Mouse (Mus musculus): Measurements from ENCODE around the gene Snd1. TPM values are rescaled to one million over a fixed set of nuclear protein-coding genes. Genes with fewer than 3 reads are reported as not detected.

The Snd1 gene
- polyA plus RNA-seq, 1 experiment from 2014 or later: 120 TPM

DNA sequence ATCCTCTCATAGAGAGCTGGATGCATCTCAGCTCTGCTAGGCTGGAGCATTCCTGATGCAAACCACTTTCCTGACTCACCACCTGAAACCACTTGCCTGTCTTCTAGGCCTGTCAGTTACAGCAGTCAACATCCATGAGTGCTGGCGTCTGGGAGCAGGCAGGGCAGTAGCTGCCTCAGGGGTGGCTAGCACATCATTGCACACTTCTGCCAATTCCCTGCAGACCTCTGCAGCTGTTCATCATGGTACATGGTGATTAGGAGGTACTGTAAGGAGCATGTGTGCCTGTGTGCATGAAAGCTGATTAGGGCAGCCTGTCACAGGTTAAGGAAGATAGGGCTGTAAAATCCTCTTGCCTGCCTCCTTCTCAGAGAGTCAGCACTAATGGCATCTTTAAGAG, 153.5 kb downstream of the Snd1 start:
- H3K27ac ChIP-seq (replicated peaks; ENCODE audit: low read depth, low read length): no peak overlapping the region
- no peak for DNase-seq (ENCODE audit: low spot score)
- H3K9ac ChIP-seq (ENCODE audit: low read length): no peak overlapping the region
- 55% methylated on average over 1 of the region's 1 CpGs for WGBS
- ATAC-seq (ENCODE audit: insufficient number of reproducible peaks, low FRiP score, low TSS enrichment, low read depth): no peak
- H3K4me1 ChIP-seq (ENCODE audit: control insufficient read depth, insufficient read depth, low read length): no peaks in the 10 kb centered on the region
- no peak overlapping the region for H3K4me3 ChIP-seq (ENCODE audit: low read depth, low read length)
- H3K4me2 ChIP-seq (ENCODE audit: low read depth, severe bottlenecking): no peak overlapping the region
- no peaks in the 10 kb centered on the region for H3K9me3 ChIP-seq (ENCODE audit: control insufficient read depth, low read length)
- H3K27me3 ChIP-seq (ENCODE audit: control insufficient read depth, insufficient read depth, low read length): no peaks in the 10 kb centered on the region
- no peaks in the 10 kb centered on the region for H3K36me3 ChIP-seq (ENCODE audit: control insufficient read depth, insufficient read depth, low read length)

DNA sequence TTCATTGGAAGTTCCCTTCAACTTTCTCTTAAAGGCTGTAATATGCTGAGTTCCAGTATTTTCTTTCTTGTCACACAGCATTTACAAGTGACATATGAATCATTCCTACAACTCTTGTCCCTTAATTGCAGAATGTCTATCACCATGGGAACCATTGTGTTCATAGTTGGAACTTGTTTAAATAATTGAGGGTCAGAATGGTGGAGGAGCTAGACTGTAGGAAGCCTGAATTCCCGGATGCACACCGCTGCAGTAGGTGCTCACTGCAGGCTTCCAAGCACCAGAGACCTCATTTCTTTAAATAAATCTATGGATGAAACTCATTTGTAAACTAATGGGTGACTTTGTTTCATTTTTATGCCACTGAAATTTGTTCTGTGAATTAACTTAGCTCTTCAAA, 154.9 kb downstream of the Snd1 start:
- WGBS: 81% methylated on average over 2 of the region's 2 CpGs
- Histone ChIP-seq H3K27ac (replicated peaks; ENCODE audit: low read depth, low read length) (no peak overlapping the region), H3K9ac (ENCODE audit: low read length) (no peak overlapping the region), H3K27me3 (ENCODE audit: control insufficient read depth, insufficient read depth, low read length) (no peaks in the 10 kb centered on the region), H3K9me3 (ENCODE audit: control insufficient read depth, low read length) (no peaks in the 10 kb centered on the region), H3K4me2 (ENCODE audit: low read depth, severe bottlenecking) (no peak overlapping the region), H3K36me3 (ENCODE audit: control insufficient read depth, insufficient read depth, low read length) (no peaks in the 10 kb centered on the region), H3K4me3 (ENCODE audit: low read depth, low read length) (no peak overlapping the region), H3K4me1 (ENCODE audit: control insufficient read depth, insufficient read depth, low read length) (no peaks in the 10 kb centered on the region)
- DNase-seq (ENCODE audit: low spot score): no peak
- ATAC-seq (ENCODE audit: insufficient number of reproducible peaks, low FRiP score, low TSS enrichment, low read depth): no peak

DNA sequence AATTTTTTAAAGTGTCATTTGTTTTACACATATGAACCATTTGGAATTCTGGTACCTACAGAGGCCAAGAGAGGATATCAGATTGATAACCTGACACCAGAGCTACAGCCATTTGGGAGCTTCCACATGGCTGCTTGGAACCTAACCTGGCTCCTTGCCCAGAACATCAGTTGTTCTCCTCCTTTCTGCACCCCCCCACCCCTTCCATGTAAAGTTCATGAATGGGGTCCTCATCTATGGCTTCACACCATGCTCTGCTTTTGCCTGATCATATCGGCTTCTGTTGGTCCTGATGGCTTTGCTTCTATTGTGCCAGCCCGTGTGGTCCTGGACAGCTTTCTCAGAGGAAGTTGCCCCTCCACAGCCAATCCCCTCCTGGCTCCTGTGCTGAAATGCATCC, 156.0 kb downstream of the Snd1 start:
- Histone ChIP-seq H3K27me3 (ENCODE audit: control insufficient read depth, insufficient read depth, low read length) (no peaks in the 10 kb centered on the region), H3K9me3 (ENCODE audit: control insufficient read depth, low read length) (no peaks in the 10 kb centered on the region), H3K4me1 (ENCODE audit: control insufficient read depth, insufficient read depth, low read length) (no peaks in the 10 kb centered on the region), H3K36me3 (ENCODE audit: control insufficient read depth, insufficient read depth, low read length) (no peaks in the 10 kb centered on the region), H3K4me2 (ENCODE audit: low read depth, severe bottlenecking) (no peak overlapping the region), H3K4me3 (ENCODE audit: low read depth, low read length) (no peak overlapping the region), H3K27ac (replicated peaks; ENCODE audit: low read depth, low read length) (no peak overlapping the region), H3K9ac (ENCODE audit: low read length) (no peak overlapping the region)
- ATAC-seq (ENCODE audit: insufficient number of reproducible peaks, low FRiP score, low TSS enrichment, low read depth) (no peak), DNase-seq (ENCODE audit: low spot score) (no peak)
- WGBS: 92% methylated on average over 2 of the region's 2 CpGs

DNA sequence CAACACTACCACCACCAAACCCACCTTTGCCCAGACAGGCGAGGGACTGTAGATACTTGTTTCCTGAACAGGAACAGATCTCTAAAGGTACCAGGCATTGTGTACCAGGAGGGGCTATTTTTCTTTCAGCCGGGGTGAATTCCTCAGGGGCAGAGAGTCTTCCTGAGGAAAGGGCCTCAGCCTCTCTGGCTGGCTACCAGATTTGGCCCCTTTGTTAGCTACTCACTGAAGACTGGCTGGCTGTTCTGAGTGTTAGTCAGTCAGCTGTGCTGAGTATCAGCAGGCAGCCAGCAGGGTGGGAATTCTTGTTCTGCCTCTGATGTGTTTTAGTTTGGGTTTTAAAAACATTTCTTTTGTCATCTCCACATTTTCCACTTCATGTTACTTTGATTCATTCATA, 158.2 kb downstream of the Snd1 start:
- H3K4me3 ChIP-seq (ENCODE audit: low read depth, low read length): no peak overlapping the region
- H3K9ac ChIP-seq (ENCODE audit: low read length): no peak overlapping the region
- no peaks in the 10 kb centered on the region for H3K36me3 ChIP-seq (ENCODE audit: control insufficient read depth, insufficient read depth, low read length)
- no peak overlapping the region for H3K27ac ChIP-seq (replicated peaks; ENCODE audit: low read depth, low read length)
- 76% methylated on average over 2 of the region's 2 CpGs for WGBS
- H3K4me2 ChIP-seq (ENCODE audit: low read depth, severe bottlenecking): no peak overlapping the region
- no peaks in the 10 kb centered on the region for H3K4me1 ChIP-seq (ENCODE audit: control insufficient read depth, insufficient read depth, low read length)
- ATAC-seq (ENCODE audit: insufficient number of reproducible peaks, low FRiP score, low TSS enrichment, low read depth) (no peak), DNase-seq (ENCODE audit: low spot score) (no peak)
- H3K9me3 ChIP-seq (ENCODE audit: control insufficient read depth, low read length): no peaks in the 10 kb centered on the region
- H3K27me3 ChIP-seq (ENCODE audit: control insufficient read depth, insufficient read depth, low read length): no peaks in the 10 kb centered on the region

DNA sequence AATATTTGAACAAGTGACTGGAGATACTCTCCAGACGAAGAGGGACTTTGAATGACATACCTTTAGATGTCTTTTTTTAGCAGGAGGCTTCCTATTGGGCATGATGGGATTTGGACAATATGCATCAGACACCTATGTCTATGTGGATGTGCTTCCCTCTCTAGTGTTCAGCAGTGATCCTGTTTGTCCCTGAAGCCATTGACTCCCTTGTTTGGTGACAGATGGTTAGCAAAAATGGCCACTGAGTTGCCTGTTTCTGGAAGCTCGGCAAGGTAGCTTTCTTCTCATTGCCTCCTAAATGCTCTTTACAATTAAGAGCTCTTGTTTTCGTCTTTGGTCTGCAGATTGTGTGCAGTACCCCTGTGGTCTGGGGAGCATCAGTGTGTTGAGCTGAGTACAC, 158.7 kb downstream of the Snd1 start:
- ATAC-seq (ENCODE audit: insufficient number of reproducible peaks, low FRiP score, low TSS enrichment, low read depth): no peak
- 60% methylated on average over 3 of the region's 3 CpGs for WGBS

DNA sequence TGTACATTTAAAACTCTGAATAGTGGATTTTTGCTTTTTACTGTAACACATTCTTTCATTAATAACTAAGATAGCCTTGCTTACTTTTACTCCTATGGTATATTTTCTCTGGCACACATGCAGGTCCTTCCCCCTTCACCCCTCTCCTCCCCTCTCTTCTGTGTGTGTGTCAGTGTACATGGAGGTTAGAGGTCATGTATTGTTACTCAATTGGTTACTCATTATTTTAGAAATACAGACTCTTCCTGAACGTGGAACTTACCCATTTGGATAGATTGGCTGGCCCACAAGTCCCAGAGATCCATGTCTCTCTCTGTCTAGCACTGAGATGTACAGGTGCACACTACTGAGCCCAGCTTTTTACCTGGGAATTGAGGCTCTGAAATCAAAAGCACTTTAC, 160.2 kb downstream of the Snd1 start:
- Histone ChIP-seq H3K4me3 (ENCODE audit: low read depth, low read length) (no peak overlapping the region), H3K36me3 (ENCODE audit: control insufficient read depth, insufficient read depth, low read length) (no peaks in the 10 kb centered on the region), H3K9me3 (ENCODE audit: control insufficient read depth, low read length) (no peaks in the 10 kb centered on the region), H3K9ac (ENCODE audit: low read length) (no peak overlapping the region), H3K4me2 (ENCODE audit: low read depth, severe bottlenecking) (no peak overlapping the region), H3K27me3 (ENCODE audit: control insufficient read depth, insufficient read depth, low read length) (no peaks in the 10 kb centered on the region), H3K27ac (replicated peaks; ENCODE audit: low read depth, low read length) (no peak overlapping the region), H3K4me1 (ENCODE audit: control insufficient read depth, insufficient read depth, low read length) (no peaks in the 10 kb centered on the region)
- DNase-seq (ENCODE audit: low spot score) (no peak), ATAC-seq (ENCODE audit: insufficient number of reproducible peaks, low FRiP score, low TSS enrichment, low read depth) (no peak)
- WGBS: 77% methylated on average over 1 of the region's 1 CpGs

More for the DNA sequence above, 158.7 kb downstream of the Snd1 start:
- Histone ChIP-seq H3K27ac (replicated peaks; ENCODE audit: low read depth, low read length) (no peak overlapping the region), H3K9ac (ENCODE audit: low read length) (no peak overlapping the region), H3K4me2 (ENCODE audit: low read depth, severe bottlenecking) (no peak overlapping the region), H3K27me3 (ENCODE audit: control insufficient read depth, insufficient read depth, low read length) (no peaks in the 10 kb centered on the region), H3K9me3 (ENCODE audit: control insufficient read depth, low read length) (no peaks in the 10 kb centered on the region), H3K36me3 (ENCODE audit: control insufficient read depth, insufficient read depth, low read length) (no peaks in the 10 kb centered on the region), H3K4me1 (ENCODE audit: control insufficient read depth, insufficient read depth, low read length) (no peaks in the 10 kb centered on the region), H3K4me3 (ENCODE audit: low read depth, low read length) (no peak overlapping the region)
- DNase-seq (ENCODE audit: low spot score): no peak

DNA sequence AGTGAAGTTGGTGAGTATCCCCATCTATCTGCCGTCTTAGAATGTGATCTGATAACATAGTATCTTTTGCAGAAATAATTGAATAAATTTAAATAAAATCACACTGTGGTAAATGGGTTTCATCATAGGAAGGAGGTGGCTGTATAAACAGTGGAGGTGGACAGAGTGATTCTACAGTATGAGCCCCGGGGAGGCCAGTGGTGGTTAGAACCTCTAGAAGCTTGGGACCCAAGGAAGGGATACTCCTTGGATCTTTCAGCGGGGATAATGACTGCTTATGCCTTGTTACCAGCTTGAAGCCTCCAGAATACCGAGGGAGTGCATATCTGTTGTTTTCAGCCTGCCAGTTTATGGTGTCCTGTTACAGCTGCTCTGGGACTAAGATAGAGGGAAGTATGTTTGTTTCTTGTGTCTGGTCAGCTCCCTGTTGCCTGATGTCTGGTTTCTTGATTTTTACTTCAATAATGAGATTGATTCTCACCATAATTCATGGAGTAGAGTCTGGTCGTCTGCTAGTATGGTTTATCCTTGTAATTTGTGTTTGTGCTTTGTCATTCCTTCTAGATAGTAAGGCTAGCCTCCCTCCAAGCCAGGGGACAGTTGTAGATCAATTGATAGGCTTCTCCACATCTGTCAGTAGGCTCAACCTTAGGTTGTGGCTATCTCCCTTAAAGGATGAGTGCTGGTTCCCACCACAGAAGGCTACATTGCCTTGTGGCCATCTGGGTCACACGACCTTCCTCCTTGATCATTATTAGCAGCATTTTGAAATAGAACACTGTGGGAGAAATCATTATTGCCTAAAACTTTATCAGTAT, 160.8 kb downstream of the Snd1 start:
- Histone ChIP-seq H3K27ac (replicated peaks; ENCODE audit: low read depth, low read length) (no peak overlapping the region), H3K9ac (ENCODE audit: low read length) (no peak overlapping the region), H3K27me3 (ENCODE audit: control insufficient read depth, insufficient read depth, low read length) (no peaks in the 10 kb centered on the region), H3K36me3 (ENCODE audit: control insufficient read depth, insufficient read depth, low read length) (no peaks in the 10 kb centered on the region), H3K4me3 (ENCODE audit: low read depth, low read length) (no peak overlapping the region), H3K9me3 (ENCODE audit: control insufficient read depth, low read length) (no peaks in the 10 kb centered on the region), H3K4me2 (ENCODE audit: low read depth, severe bottlenecking) (no peak overlapping the region), H3K4me1 (ENCODE audit: control insufficient read depth, insufficient read depth, low read length) (no peaks in the 10 kb centered on the region)
- ATAC-seq (ENCODE audit: insufficient number of reproducible peaks, low FRiP score, low TSS enrichment, low read depth) (no peak), DNase-seq (ENCODE audit: low spot score) (no peak)
- 73% methylated on average over 6 of the region's 6 CpGs for WGBS

DNA sequence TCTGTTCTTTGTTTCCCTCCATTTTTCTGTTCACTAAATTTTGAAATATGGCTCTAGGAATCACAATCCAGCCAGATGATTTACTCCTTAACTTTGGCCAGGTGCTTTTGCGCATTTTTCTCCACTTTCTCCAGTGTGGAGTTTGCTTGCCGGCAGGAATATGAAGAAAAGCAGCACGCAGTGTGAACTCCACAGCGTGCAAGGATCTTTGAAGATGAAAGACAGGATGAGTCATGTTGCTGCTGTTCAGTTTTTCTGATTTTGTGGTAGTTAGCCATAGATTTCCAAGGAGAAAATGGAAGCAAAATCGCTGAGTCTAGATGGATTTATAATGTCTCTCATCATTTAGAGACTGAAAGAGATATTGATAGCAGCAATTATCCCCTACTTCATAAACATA, 165.1 kb downstream of the Snd1 start:
- no peaks in the 10 kb centered on the region for H3K27me3 ChIP-seq (ENCODE audit: control insufficient read depth, insufficient read depth, low read length)
- ATAC-seq (ENCODE audit: insufficient number of reproducible peaks, low FRiP score, low TSS enrichment, low read depth) (no peak), DNase-seq (ENCODE audit: low spot score) (no peak)
- no peaks in the 10 kb centered on the region for H3K4me1 ChIP-seq (ENCODE audit: control insufficient read depth, insufficient read depth, low read length)
- H3K4me3 ChIP-seq (ENCODE audit: low read depth, low read length): no peak overlapping the region
- no peaks in the 10 kb centered on the region for H3K9me3 ChIP-seq (ENCODE audit: control insufficient read depth, low read length)
- no peak overlapping the region for H3K4me2 ChIP-seq (ENCODE audit: low read depth, severe bottlenecking)
- 93% methylated on average over 5 of the region's 5 CpGs for WGBS
- no peak overlapping the region for H3K9ac ChIP-seq (ENCODE audit: low read length)
- no peaks in the 10 kb centered on the region for H3K36me3 ChIP-seq (ENCODE audit: control insufficient read depth, insufficient read depth, low read length)
- no peak overlapping the region for H3K27ac ChIP-seq (replicated peaks; ENCODE audit: low read depth, low read length)

DNA sequence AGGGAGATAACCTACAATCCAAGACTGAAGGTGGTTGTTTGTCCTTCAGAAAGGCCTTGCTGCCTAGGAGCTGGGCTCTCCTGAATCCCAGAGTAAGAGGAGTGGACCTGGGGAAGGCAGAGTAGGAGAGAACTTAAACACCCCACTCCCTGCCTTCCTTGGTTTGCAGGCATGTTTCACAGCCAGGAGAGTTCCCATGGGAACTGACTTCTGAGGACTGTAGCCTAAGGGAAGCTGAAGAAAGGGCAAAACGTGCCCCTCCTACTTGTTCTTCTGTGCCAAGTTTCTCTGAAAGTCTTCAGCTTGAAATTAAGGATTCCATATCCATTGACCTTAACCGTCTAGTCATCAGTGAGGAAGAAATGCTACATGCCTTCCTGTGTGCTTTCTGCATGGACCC, 168.0 kb downstream of the Snd1 start:
- Histone ChIP-seq H3K27me3 (ENCODE audit: control insufficient read depth, insufficient read depth, low read length) (no peaks in the 10 kb centered on the region), H3K9ac (ENCODE audit: low read length) (no peak overlapping the region), H3K4me2 (ENCODE audit: low read depth, severe bottlenecking) (no peak overlapping the region), H3K27ac (replicated peaks; ENCODE audit: low read depth, low read length) (no peak overlapping the region), H3K9me3 (ENCODE audit: control insufficient read depth, low read length) (no peaks in the 10 kb centered on the region), H3K4me3 (ENCODE audit: low read depth, low read length) (no peak overlapping the region), H3K36me3 (ENCODE audit: control insufficient read depth, insufficient read depth, low read length) (no peaks in the 10 kb centered on the region), H3K4me1 (ENCODE audit: control insufficient read depth, insufficient read depth, low read length) (no peaks in the 10 kb centered on the region)
- DNase-seq (ENCODE audit: low spot score) (no peak), ATAC-seq (ENCODE audit: insufficient number of reproducible peaks, low FRiP score, low TSS enrichment, low read depth) (no peak)
- 70% methylated on average over 2 of the region's 2 CpGs for WGBS
